Mouse (Mus musculus): Measurements from ENCODE around the gene Bmp10. TPM values are rescaled to one million over a fixed set of nuclear protein-coding genes. Genes with fewer than 3 reads are reported as not detected.

Bmp10 gene
- polyA plus RNA-seq (2011; ENCODE audit: insufficient read depth, insufficient read length, low replicate concordance, missing spikeins): not detected in 2 replicates

GRCm38 (mm10) chr6:87428487-87429044 lies at the start of gene Bmp10:
Gene Bmp10, plus strand, starts transcription at chr6:87428994.
- H3K4me3 ChIP-seq (replicated peaks; ENCODE audit: control insufficient read depth, low read depth, low read length): no peak within 1 kb of the TSS
- TF ChIP-seq POLR2A (IDR thresholded peaks at IDR 0.05; ENCODE audit: borderline replicate concordance, control insufficient read depth, low read depth, low read length) (no peak), CTCF (IDR thresholded peaks at IDR 0.05; ENCODE audit: control insufficient read depth, insufficient read depth, low read length) (no peak)
- WGBS: 70% methylated on average over 7 of the region's 7 CpGs

GRCm38 (mm10) chr6:87383926-87384691 lies 44.7 kb upstream of the Bmp10 start:
- H3K27ac ChIP-seq (ENCODE audit: control insufficient read depth, insufficient read depth, low read depth, low read length, poor library complexity): no peak overlapping the region
- H3K4me3 ChIP-seq (replicated peaks; ENCODE audit: control insufficient read depth, low read depth, low read length): no peak overlapping the region
- no peaks in the 10 kb centered on the region for H3K4me1 ChIP-seq (ENCODE audit: control insufficient read depth, insufficient read depth, low read length)
- no peak for TF ChIP-seq POLR2A (IDR thresholded peaks at IDR 0.05; ENCODE audit: borderline replicate concordance, control insufficient read depth, low read depth, low read length)
- TF ChIP-seq CTCF (IDR thresholded peaks at IDR 0.05; ENCODE audit: control insufficient read depth, insufficient read depth, low read length): peak; percentile 13; the same call in 1 of the 2 replicates
- WGBS: 16% methylated on average over 24 of the region's 24 CpGs

More at GRCm38 (mm10) chr6:87428487-87429044, at the start of gene Bmp10:
- H3K4me1 ChIP-seq (ENCODE audit: control insufficient read depth, insufficient read depth, low read length): no peaks in the 10 kb centered on the region
- H3K27ac ChIP-seq (ENCODE audit: control insufficient read depth, insufficient read depth, low read depth, low read length, poor library complexity): no peak within 1 kb of the TSS

- Histone ChIP-seq H3K4me1 (ENCODE audit: control insufficient read depth, insufficient read depth, low read length) (no peaks in the 10 kb centered on the region), H3K4me3 (replicated peaks; ENCODE audit: control insufficient read depth, low read depth, low read length) (no peak overlapping the region), H3K27ac (ENCODE audit: control insufficient read depth, insufficient read depth, low read depth, low read length, poor library complexity) (no peak overlapping the region)
- WGBS: 57% methylated on average over 6 of the region's 6 CpGs
- no peak for TF ChIP-seq CTCF (IDR thresholded peaks at IDR 0.05; ENCODE audit: control insufficient read depth, insufficient read depth, low read length)
- TF ChIP-seq POLR2A (IDR thresholded peaks at IDR 0.05; ENCODE audit: borderline replicate concordance, control insufficient read depth, low read depth, low read length): no peak
Observed at GRCm38 (mm10) chr6:87384761-87385160, 44.0 kb upstream of the Bmp10 start.

GRCm38 (mm10) chr6:87386203-87386602 lies 42.6 kb upstream of the Bmp10 start:
- H3K4me1 ChIP-seq (ENCODE audit: control insufficient read depth, insufficient read depth, low read length): no peaks in the 10 kb centered on the region
- WGBS: 23% methylated on average over 7 of the region's 7 CpGs
- H3K4me3 ChIP-seq (replicated peaks; ENCODE audit: control insufficient read depth, low read depth, low read length): no peak overlapping the region
- H3K27ac ChIP-seq (ENCODE audit: control insufficient read depth, insufficient read depth, low read depth, low read length, poor library complexity): no peak overlapping the region
- TF ChIP-seq CTCF (IDR thresholded peaks at IDR 0.05; ENCODE audit: control insufficient read depth, insufficient read depth, low read length): peak; percentile 46; the same call in 1 of the 2 replicates
- no peak for TF ChIP-seq POLR2A (IDR thresholded peaks at IDR 0.05; ENCODE audit: borderline replicate concordance, control insufficient read depth, low read depth, low read length)

GRCm38 (mm10) chr6:87386681-87387080 lies 42.1 kb upstream of the Bmp10 start:
- H3K4me3 ChIP-seq (replicated peaks; ENCODE audit: control insufficient read depth, low read depth, low read length): no peak overlapping the region
- no peak overlapping the region for H3K27ac ChIP-seq (ENCODE audit: control insufficient read depth, insufficient read depth, low read depth, low read length, poor library complexity)
- WGBS: 85% methylated on average over 10 of the region's 10 CpGs
- H3K4me1 ChIP-seq (ENCODE audit: control insufficient read depth, insufficient read depth, low read length): no peaks in the 10 kb centered on the region
- TF ChIP-seq POLR2A (IDR thresholded peaks at IDR 0.05; ENCODE audit: borderline replicate concordance, control insufficient read depth, low read depth, low read length) (no peak), CTCF (IDR thresholded peaks at IDR 0.05; ENCODE audit: control insufficient read depth, insufficient read depth, low read length) (no peak)

- no peak for TF ChIP-seq POLR2A (IDR thresholded peaks at IDR 0.05; ENCODE audit: borderline replicate concordance, control insufficient read depth, low read depth, low read length)
- TF ChIP-seq CTCF (IDR thresholded peaks at IDR 0.05; ENCODE audit: control insufficient read depth, insufficient read depth, low read length): no peak
- H3K4me3 ChIP-seq (replicated peaks; ENCODE audit: control insufficient read depth, low read depth, low read length): no peak within 1 kb of the TSS
- WGBS: 46% methylated on average over 7 of the region's 7 CpGs
- H3K27ac ChIP-seq (ENCODE audit: control insufficient read depth, insufficient read depth, low read depth, low read length, poor library complexity): no peak within 1 kb of the TSS
- H3K4me1 ChIP-seq (ENCODE audit: control insufficient read depth, insufficient read depth, low read length): no peaks in the 10 kb centered on the region
Observed at GRCm38 (mm10) chr6:87388877-87389276, 39.9 kb upstream of the Bmp10 start, which contains the start of gene Gkn3. Gene Gkn3, minus strand, starts transcription at chr6:87388935.

- TF ChIP-seq CTCF (IDR thresholded peaks at IDR 0.05; ENCODE audit: control insufficient read depth, insufficient read depth, low read length): no peak
- no peak for TF ChIP-seq POLR2A (IDR thresholded peaks at IDR 0.05; ENCODE audit: borderline replicate concordance, control insufficient read depth, low read depth, low read length)
- 63% methylated on average over 5 of the region's 5 CpGs for WGBS
- no peak overlapping the region for H3K4me3 ChIP-seq (replicated peaks; ENCODE audit: control insufficient read depth, low read depth, low read length)
- H3K4me1 ChIP-seq (ENCODE audit: control insufficient read depth, insufficient read depth, low read length): no peaks in the 10 kb centered on the region
- H3K27ac ChIP-seq (ENCODE audit: control insufficient read depth, insufficient read depth, low read depth, low read length, poor library complexity): no peak overlapping the region
Observed at GRCm38 (mm10) chr6:87389455-87389989, 39.3 kb upstream of the Bmp10 start.
